Mouse (Mus musculus) stomach, embryonic 15.5 days (tissue): ENCODE results near the gene Zdhhc14. TPM values are rescaled to one million over a fixed set of nuclear protein-coding genes. Genes with fewer than 3 reads are reported as not detected.
"Not testable (repeated sequence)": the region's sequence is repeated elsewhere in the genome, so short reads cannot be mapped to it uniquely, and the experiment has no call there.

Source experiments
- ATAC-seq: fragments of 200-750 bp; cut with Nextera tagmentation; 2 replicates; pipeline ENCODE4 v1.8.0; 2017; ENCODE audit warnings: low read depth, moderate number of reproducible peaks, moderate TSS enrichment; ENCODE audit not compliant: insufficient read depth, low FRiP score
- H3K27ac ChIP-seq: fragments of 300-500 bp; sonication (generic); 2 replicates; pipeline ENCODE4 v1.5.1; 2015; ENCODE audit warnings: mild to moderate bottlenecking, inconsistent platforms
- H3K27me3 ChIP-seq: fragments of 300-500 bp; sonication (generic); replicated peaks from 2 replicates; pipeline ENCODE4 v1.6.1; 2015; ENCODE audit warnings: inconsistent platforms
- H3K36me3 ChIP-seq: fragments of 300-500 bp; sonication (generic); 2 replicates; pipeline ENCODE4 v1.6.1; 2015; ENCODE audit warnings: inconsistent platforms
- H3K4me1 ChIP-seq: fragments of 300-500 bp; sonication (generic); 2 replicates; pipeline ENCODE4 v1.6.1; 2015; ENCODE audit warnings: inconsistent platforms
- H3K4me2 ChIP-seq: fragments of 300-500 bp; sonication (generic); 2 replicates; pipeline ENCODE4 v1.6.1; 2015; ENCODE audit warnings: mild to moderate bottlenecking, inconsistent platforms
- H3K4me3 ChIP-seq: fragments of 300-500 bp; sonication (generic); replicated peaks from 2 replicates; pipeline ENCODE4 v1.5.1; 2015; ENCODE audit warnings: inconsistent platforms
- H3K9ac ChIP-seq: fragments of 300-500 bp; sonication (generic); 2 replicates; pipeline ENCODE4 v1.6.1; 2015; ENCODE audit warnings: inconsistent platforms
- H3K9me3 ChIP-seq: fragments of 300-500 bp; sonication (generic); 2 replicates; pipeline ENCODE4 v1.6.1; 2016; ENCODE audit warnings: inconsistent platforms
- WGBS: fragments of 180-500 bp; shearing (Covaris S2); methylation state at CpG from one replicate; pipeline ENCODE4 v1.1.7; 2015; 5-methylcytosine and 5-hydroxymethylcytosine counted together
- polyA plus RNA-seq: library from polyadenylated mRNA; unstranded; fragments of >200 nt; fragmentation: Nextera tagmentation; extraction: Ambion mirVana; gene quantifications from 2 replicates; pipeline ENCODE4 v1.2.1, GENCODE M21; 2015

The Zdhhc14 gene
- polyA plus RNA-seq, 1 experiment from 2014 or later: 4.2 TPM

DNA sequence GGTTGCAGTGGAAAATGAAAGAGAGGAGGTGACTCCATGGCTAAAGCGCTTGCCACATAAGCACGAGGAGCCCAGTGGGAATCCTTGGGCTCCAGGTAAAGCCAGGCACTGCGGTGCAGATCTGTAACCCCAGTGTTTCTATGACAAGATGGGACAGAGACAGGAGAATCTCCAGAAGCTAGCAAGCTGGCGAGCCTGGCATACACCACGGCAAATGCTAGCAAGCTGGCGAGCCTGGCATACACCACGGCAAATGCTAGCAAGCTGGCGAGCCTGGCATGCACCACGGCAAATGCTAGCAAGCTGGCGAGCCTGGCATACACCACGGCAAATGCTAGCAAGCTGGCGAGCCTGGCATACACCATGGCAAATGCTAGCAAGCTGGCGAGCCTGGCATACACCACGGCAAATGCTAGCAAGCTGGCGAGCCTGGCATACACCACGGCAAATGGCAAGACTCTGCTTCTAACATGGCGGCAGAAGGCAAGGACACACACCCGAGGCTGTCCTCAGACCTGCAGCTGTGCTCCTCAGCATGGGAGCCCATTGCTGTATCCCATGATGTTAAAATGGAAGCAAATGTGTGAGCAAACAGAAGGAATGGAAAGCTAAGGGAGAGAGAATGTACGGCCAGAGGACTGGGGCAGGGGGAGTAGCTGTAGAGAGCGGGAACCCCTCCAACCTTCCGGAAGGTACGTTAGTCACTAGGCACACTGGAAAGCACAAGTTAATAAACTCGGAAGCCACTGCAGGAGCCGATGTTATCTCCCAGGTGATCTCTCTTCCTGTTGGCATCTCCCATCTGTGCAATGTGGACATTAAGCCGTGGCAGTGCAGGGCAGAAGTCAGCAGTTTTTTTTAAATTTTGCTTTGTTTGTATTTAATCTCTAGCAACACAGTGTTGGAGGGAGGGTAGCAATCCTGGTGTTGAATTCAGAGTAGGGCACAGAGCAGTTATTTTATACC is 129.6 kb downstream of the Zdhhc14 start:
- Histone ChIP-seq H3K27ac (no peak overlapping the region), H3K4me2 (no peak overlapping the region), H3K4me3 (no peak overlapping the region), H3K4me1 (0 out of 2 replicates have a peak, but pooled peaks cover 4% of the 10 kb centered on the region), H3K36me3 (no peaks in the 10 kb centered on the region), H3K9ac (no peak overlapping the region), H3K27me3 (no peaks in the 10 kb centered on the region), H3K9me3 (no peaks in the 10 kb centered on the region)
- no peak for ATAC-seq
- WGBS: 84% methylated on average over 25 of the region's 25 CpGs

DNA sequence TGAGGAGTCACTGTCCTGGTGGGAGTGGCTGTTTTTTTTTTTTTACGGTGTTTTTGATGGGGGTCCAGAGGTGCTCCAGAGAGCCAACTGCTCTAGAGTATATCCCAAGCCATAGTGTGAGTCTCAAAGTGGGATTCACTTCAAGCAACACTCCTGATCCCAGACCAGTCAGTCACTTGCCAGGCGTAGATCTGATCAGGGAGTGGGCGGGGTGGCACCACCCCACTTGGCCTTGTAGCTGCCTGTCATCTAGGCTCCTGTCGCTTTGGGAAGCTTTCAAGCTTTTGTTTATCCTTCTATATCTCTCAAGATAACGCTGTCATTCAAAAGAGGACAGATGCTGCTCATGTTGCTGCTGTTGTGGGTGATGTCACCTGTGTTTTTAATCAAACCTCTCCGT is 130.4 kb downstream of the Zdhhc14 start:
- Histone ChIP-seq H3K9me3 (no peaks in the 10 kb centered on the region), H3K36me3 (no peaks in the 10 kb centered on the region), H3K9ac (no peak overlapping the region), H3K27me3 (no peaks in the 10 kb centered on the region), H3K4me1 (0 out of 2 replicates have a peak, but pooled peaks cover 4% of the 10 kb centered on the region), H3K27ac (no peak overlapping the region), H3K4me2 (no peak overlapping the region), H3K4me3 (no peak overlapping the region)
- WGBS: 42% methylated on average over 6 of the region's 6 CpGs
- peak; percentile 56; the same call in 1 of the 2 replicates for ATAC-seq

DNA sequence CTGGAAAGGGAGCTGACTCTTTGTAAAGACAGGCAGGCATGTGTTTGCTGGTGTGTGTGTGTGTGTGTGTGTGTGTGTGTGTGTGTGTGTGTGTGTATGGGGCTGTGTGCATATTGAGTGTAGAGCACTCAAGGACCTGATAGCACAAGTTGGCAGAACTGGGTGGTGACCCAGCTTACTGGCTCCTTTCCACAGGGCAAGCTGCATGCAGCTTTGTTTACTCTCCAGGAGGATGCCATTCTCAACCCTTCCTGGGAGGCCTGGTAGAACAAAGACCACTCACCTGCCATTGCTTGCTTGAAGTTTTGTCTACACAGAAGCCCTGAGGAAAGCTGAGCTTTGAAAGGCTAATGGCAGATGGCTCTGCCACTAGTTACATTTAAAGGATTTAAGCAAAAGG is 130.8 kb downstream of the Zdhhc14 start:
- Histone ChIP-seq H3K27me3 (no peaks in the 10 kb centered on the region), H3K27ac (no peak overlapping the region), H3K9ac (no peak overlapping the region), H3K36me3 (no peaks in the 10 kb centered on the region), H3K4me2 (no peak overlapping the region), H3K4me1 (0 out of 2 replicates have a peak, but pooled peaks cover 4% of the 10 kb centered on the region), H3K9me3 (no peaks in the 10 kb centered on the region), H3K4me3 (no peak overlapping the region)
- ATAC-seq: no peak; the same call in 1 of the 2 replicates

DNA sequence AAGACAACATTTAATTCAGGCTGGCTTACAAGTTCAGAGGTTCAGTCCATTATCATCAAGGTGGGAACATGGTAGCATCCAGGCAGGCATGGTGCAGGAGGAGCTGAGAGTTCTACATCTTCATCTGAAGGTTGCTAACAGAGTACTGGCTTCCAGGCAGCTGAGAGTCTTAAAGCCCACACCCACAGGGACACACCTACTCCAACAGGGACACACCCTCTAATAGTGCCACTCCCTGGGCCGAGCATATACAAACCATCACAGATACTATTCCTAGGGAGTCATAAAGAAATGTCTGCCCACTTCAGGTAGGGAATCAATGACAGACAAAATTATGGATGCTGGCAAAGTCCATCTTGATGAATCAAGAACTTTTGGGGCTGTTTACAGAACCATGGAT is 132.5 kb downstream of the Zdhhc14 start:
- H3K36me3 ChIP-seq, H3K27ac ChIP-seq, ATAC-seq, H3K27me3 ChIP-seq, H3K4me3 ChIP-seq, H3K9ac ChIP-seq, H3K9me3 ChIP-seq, H3K4me2 ChIP-seq, H3K4me1 ChIP-seq: not testable (repeated sequence)
- WGBS: 52% methylated on average over 1 of the region's 1 CpGs

DNA sequence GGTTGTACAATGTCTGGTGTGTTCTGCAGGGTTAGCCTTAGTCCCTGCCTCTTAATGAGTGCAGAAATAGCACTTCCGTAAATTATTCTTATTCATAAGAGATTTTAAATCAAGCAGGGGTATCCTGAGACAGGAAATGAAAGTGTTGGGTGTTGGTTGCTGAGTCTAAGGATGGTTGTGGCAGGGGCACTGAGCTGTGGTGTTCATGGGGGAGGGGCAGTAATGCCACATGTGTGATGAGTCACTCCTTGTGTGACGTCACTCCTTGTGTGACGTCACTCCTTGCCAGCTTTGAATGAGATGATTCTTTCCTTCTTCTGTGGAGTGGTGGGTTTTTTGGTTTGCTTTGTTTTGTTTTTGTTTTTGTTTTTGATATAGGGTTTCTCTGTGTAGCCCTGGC is 134.0 kb downstream of the Zdhhc14 start:
- Histone ChIP-seq H3K9me3 (no peaks in the 10 kb centered on the region), H3K4me1 (0 out of 2 replicates have a peak, but pooled peaks cover 4% of the 10 kb centered on the region), H3K9ac (no peak overlapping the region), H3K27me3 (no peaks in the 10 kb centered on the region), H3K4me2 (no peak overlapping the region), H3K4me3 (no peak overlapping the region), H3K36me3 (no peaks in the 10 kb centered on the region), H3K27ac (no peak overlapping the region)
- WGBS: 77% methylated on average over 3 of the region's 3 CpGs
- no peak for ATAC-seq

DNA sequence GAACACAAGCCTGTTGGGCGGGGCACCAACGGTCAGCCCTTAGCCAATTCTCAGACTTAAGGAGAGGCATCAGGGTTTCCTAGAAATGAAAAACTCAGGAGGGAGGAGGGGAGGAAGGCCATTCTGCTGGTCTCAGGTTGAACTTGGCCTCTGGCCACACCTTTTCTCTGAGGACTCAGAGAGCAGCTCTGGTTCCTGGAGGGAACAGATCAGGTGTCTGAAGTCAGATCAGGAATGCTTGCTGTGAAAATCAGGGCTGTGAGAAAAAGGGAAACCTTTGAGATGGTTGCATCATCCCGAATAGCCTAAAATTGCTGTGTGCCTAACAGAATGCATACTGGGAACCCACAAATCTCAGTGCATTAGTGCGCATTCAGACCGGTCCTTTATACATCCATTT is 135.3 kb downstream of the Zdhhc14 start:
- H3K27me3 ChIP-seq: no peaks in the 10 kb centered on the region
- 0 out of 2 replicates have a peak, but pooled peaks cover under 1% of the 10 kb centered on the region for H3K4me1 ChIP-seq
- no peak overlapping the region for H3K4me2 ChIP-seq
- 84% methylated on average over 5 of the region's 5 CpGs for WGBS
- H3K36me3 ChIP-seq: no peaks in the 10 kb centered on the region
- ATAC-seq: no peak
- no peak overlapping the region for H3K9ac ChIP-seq
- no peak overlapping the region for H3K4me3 ChIP-seq
- H3K9me3 ChIP-seq: no peaks in the 10 kb centered on the region
- H3K27ac ChIP-seq: no peak overlapping the region

DNA sequence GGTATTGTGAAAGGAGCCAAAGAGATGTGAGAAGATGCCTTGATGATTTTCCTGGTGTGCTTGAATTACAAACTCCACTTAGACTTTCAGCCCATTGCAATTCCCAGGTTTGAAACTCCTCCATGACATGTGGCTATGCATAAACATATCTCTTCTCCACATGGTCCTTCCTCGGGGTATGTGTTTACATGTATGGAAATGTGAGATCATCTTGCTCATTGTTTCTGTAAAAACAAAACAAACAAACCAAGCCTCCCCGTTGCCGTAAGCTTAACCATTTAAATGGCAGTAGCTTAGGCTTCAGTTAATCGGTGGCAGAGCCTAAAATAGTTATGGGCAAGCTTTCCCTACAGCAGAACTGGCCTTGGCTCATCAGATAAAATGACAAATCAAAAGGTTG is 137.3 kb downstream of the Zdhhc14 start:
- Histone ChIP-seq H3K36me3 (no peaks in the 10 kb centered on the region), H3K27me3 (no peaks in the 10 kb centered on the region), H3K9me3 (no peaks in the 10 kb centered on the region), H3K9ac (no peak overlapping the region), H3K4me1 (no peaks in the 10 kb centered on the region), H3K4me3 (no peak overlapping the region), H3K27ac (no peak overlapping the region), H3K4me2 (no peak overlapping the region)
- WGBS: 46% methylated on average over 4 of the region's 4 CpGs
- no peak for ATAC-seq

DNA sequence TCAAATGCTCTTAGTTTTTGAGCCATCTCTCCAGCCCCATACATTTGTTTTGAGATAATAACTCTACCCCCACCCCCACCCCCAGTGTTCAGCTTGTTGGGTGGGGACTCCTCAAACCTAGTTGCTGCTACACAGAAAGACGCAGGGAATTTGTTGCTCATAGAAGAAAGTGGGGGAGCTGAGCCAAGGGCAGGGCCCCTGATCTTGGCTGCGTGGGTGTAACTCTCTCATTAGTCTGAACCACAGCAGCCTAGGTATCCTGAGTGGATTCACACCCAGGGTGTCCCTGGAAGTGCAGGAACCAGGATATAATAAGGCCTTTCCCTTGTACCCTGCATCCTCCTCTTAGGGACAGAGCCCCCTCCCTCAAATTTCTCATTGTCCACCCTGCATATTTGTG is 142.9 kb downstream of the Zdhhc14 start:
- Histone ChIP-seq H3K4me2 (no peak overlapping the region), H3K27me3 (no peaks in the 10 kb centered on the region), H3K27ac (no peak overlapping the region), H3K9me3 (no peaks in the 10 kb centered on the region), H3K4me1 (no peaks in the 10 kb centered on the region), H3K9ac (no peak overlapping the region), H3K4me3 (no peak overlapping the region), H3K36me3 (no peaks in the 10 kb centered on the region)
- no peak for ATAC-seq
- WGBS: 75% methylated on average over 2 of the region's 2 CpGs

DNA sequence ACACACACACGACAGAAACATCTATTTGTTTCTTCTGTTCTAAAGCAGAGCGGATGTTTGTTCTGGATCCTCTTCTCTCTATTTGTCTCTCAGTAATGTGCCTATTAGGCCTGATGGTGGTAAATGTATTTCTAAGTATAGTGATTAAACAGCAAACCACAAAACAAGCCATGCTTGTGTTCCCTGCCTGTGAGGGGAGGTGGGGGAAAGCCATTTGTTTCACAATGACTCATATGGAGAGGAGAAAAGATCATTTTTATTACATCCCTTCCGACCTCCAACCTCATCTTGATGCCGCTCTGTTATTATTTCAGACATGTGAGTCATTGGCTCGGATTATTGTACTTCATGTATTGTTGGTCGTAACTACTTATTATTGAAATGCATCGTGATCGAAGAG is 149.1 kb downstream of the Zdhhc14 start:
- Histone ChIP-seq H3K27me3 (no peaks in the 10 kb centered on the region), H3K36me3 (no peaks in the 10 kb centered on the region)
- 85% methylated on average over 8 of the region's 8 CpGs for WGBS

DNA sequence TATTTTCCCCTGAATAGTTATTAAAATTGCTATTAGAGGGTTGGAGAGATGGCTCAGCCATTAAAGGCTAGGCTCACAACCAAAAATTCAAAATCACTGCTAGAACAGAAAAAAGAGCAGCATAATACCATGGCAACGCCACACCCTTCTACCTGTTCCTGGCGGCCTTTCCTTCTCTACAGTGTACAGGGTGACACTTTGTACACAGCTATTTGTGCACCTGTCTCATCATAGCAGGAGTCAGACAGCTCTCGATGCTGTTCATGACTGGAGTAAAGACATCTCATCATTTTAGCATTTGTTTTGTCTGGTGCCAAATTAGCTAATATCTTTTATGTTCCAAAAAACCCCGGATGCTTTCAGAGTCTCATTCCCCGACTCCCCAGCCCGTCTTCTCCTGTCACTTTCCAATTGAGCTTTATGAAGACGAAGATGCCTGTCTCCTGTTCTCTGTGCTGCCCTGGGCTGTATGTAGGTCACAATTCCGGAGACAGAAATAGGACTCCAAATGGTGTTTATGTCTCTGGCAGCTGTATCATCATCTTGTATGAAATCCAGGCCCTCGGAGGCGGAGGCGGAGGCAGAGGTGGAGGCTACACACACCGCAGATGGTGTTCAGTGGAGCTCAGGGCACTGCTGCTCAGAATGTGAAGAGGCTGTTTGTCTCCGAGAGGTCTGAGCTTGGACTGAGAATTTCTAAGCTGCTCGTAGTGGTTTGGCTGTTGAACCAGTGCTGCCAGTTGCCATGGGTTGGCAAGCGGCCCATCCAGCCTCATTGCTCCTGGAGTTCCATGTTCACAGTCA is 150.8 kb downstream of the Zdhhc14 start:
- ATAC-seq: no peak
- no peaks in the 10 kb centered on the region for H3K27me3 ChIP-seq
- no peaks in the 10 kb centered on the region for H3K4me1 ChIP-seq
- H3K9ac ChIP-seq: no peak overlapping the region
- WGBS: 52% methylated on average over 15 of the region's 15 CpGs
- H3K9me3 ChIP-seq: no peaks in the 10 kb centered on the region
- H3K4me2 ChIP-seq: no peak overlapping the region
- no peak overlapping the region for H3K27ac ChIP-seq
- no peak overlapping the region for H3K4me3 ChIP-seq
- no peaks in the 10 kb centered on the region for H3K36me3 ChIP-seq

More for the DNA sequence above, 149.1 kb downstream of the Zdhhc14 start:
- Histone ChIP-seq H3K9ac (no peak overlapping the region), H3K4me1 (no peaks in the 10 kb centered on the region), H3K4me2 (no peak overlapping the region), H3K27ac (no peak overlapping the region), H3K4me3 (no peak overlapping the region), H3K9me3 (no peaks in the 10 kb centered on the region)
- ATAC-seq: no peak

DNA sequence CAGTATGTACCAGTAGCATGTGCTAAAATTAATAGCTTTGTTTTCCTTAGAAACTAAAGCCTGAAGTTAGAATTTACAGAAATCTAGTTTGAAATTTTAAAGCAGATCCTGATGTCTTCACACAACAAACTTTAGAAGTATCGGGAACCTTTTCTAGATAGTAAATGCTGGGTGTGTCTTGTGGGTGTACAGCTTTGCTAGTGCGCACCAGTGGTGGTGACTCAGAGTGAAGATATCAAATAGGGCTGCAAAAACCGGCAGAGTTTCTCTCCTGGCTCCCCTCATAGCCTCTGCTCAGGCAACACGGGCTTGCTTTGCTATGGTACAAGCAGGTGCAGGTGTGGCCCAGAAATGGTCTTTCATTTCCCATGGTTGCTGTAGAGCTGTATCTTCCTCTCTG is 157.8 kb downstream of the Zdhhc14 start:
- Histone ChIP-seq H3K9me3 (no peaks in the 10 kb centered on the region), H3K9ac (no peak overlapping the region), H3K36me3 (no peaks in the 10 kb centered on the region), H3K4me2 (no peak overlapping the region), H3K4me1 (no peaks in the 10 kb centered on the region), H3K27ac (no peak overlapping the region), H3K4me3 (no peak overlapping the region), H3K27me3 (no peaks in the 10 kb centered on the region)
- WGBS: 79% methylated on average over 4 of the region's 4 CpGs
- no peak for ATAC-seq

DNA sequence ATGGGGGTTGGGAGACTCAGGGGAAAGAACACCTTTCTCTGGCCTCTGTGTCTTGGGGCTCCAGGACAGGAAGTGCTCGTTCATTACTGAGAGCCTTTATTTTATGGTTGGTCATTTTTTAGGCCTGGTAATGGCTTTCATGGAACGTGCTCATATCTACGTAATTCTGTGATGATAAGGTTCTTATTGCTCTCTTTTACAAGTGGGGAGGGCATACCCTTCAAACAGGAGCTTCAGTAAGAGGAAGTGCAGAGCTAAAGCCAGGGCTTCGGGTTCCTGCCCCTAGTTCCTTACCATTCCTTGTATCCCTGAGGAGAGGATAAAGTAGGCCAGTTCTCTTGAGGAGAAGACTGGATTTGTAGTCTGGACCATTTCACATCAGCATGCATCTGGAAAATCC is 158.3 kb downstream of the Zdhhc14 start:
- no peak overlapping the region for H3K27ac ChIP-seq
- H3K36me3 ChIP-seq: no peaks in the 10 kb centered on the region
- ATAC-seq: no peak
- WGBS: 71% methylated on average over 4 of the region's 4 CpGs
- no peaks in the 10 kb centered on the region for H3K27me3 ChIP-seq
- H3K4me3 ChIP-seq: no peak overlapping the region
- no peak overlapping the region for H3K4me2 ChIP-seq
- no peaks in the 10 kb centered on the region for H3K4me1 ChIP-seq
- no peak overlapping the region for H3K9ac ChIP-seq
- H3K9me3 ChIP-seq: no peaks in the 10 kb centered on the region
